Mouse (Mus musculus): Measurements from ENCODE around the gene Clec2e.

The Clec2e gene

DNA sequence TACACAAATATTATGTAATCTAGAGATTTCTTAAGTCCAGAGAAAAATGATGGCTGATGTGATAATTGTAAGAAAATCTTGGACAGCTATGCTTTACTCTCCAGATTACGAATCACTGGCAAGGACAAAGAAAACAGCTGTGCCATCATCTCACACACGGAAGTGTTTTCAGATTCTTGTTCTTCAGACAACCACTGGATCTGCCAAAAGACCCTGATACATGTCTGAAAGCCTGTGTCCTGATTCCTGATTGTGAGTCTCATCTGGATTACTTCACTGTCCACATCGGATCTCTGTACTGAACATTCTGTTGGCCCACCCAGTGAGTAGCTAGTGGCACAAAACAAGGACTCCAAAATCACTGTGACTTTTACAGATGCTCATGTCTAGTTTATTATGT lies 44.5 kb downstream of the Clec2e start:
- no peak for DNase-seq

DNA sequence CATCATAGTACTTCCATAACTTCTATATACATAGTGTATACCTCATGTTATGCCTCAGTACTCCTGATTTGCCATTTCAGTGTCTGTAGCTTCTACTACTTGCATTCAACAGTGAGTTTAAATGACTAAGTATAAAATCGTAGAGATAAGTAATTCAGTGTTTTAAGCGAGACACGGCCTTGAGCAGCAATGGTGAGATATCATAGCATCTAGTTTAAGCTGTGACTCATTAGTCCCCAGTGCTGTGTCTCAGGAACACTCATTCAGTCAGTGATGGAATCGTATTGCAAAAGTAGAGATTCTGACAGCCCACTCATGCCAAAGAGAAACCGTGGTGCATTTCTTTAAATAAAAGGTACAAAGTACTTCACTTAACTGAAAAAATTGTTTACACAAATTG lies 49.0 kb downstream of the Clec2e start:
- no peak for DNase-seq

DNA sequence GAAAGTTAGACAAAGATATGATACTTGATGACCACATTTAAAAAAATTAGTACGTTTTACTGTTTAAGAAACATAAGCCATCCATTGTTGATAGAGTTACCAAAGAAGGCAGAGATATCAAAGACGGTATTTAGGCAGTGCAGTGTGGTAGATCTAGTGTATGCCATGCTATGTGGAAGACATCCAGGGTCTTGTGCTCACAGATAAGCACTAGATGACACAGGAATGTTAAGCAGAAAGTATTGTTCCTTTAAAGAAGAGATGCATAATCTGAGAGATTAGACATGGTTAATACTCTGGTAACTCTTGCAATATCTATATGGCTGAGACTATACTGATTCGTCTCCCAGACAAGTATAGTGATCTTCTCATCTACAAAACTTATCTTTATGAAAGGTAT lies 49.6 kb downstream of the Clec2e start:
- no peak for DNase-seq

DNA sequence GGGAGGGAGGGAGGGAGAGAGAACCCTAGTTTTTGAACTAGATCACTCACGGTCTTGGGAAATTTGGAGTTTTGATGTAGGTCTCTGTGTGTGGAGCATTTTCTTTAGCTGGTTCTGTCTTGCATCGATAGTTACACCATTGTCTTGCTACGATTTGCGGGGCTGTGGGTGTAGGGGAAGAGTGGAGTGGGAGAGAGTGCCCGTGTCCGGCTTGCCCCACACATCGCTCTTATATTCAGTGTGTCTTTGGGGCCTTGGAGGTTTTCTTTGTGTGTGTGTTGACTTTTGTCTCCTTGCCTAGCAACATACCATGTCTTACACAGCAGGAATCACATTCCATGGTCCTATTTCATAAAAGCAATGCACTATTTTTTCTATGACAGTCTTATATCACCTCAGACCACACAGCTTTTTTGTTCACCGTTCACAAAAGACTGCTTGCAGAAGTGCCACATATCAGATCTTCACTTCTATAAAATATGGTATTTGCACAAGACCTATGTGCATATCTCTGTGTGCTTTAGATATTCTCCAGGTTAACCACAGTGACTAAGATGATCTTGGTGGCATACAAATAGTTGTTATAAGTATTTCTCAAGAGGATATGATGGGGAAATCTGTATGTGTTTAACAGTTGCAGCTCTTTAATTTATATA lies 51.0 kb downstream of the Clec2e start:
- DNase-seq, result no peak

DNA sequence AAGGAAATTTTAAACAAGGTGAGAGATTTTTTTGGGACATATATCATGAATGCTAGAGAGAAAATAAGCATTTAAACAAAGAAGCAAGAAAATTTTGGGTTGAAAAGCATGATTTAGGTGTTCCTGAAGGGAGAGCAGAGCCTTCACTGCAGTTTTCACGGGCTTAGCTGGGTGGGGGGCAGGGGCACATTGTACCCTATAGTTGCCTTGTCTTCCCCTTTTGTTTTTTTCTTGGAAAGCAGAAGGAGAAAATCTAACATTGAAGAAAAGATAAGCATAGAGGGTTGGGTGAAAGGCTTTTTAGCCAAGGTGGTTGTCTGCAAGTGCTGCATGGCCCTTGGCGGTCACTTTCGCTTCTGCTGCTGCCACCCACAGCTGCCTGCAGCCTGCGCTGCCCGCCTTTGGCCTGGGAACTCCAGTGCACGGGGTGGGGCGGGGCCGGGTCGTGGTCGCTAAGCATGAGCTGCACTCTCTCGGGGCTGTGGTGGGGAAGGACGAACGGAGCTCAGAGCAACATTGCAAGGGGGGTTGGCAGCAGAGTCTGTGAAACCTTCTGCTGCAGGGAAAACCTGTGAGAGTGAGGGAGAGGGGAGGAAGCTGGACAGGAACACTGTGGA lies 51.7 kb downstream of the Clec2e start:
- DNase-seq, result peak in 1 of 2 experiments; percentile 6

DNA sequence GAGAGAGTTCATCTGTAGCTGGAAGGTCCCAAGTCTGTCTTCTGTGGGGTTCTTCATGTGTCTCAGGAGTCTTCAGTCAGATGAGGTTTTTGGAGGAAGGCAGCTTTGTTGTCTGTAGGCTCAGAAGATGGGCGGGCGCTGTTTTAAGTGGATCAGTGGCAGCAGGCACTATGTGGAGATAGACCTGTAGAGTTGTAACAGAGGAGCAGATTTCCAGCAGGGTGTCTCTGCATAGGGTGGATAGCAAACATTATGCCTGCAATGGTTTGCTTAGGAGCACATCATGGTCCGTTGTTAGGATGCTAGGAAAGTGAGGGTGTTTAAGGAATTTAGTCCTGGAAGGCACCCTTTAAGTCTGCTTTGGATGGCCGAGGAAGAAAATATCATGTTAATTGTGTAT lies 52.3 kb downstream of the Clec2e start:
- no peak for DNase-seq

DNA sequence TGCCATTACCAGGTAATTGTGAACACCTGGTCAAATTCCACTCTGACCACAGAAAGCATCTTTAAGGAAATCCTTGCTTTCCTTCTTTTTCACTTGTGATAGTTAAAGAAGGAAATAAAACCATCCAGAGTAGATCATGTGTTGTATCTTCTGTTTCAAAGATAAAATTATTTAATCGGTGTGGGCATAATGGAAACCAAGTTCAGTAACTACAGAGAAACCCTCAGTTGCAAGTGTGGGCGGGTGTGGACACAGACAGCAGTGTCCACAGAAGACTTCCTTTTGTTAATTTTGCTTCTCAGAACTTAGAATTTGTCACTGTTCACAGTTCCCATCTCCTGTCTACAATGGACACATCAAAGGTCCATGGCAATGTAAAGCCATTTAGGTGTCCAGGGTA lies 55.1 kb downstream of the Clec2e start, which contains the start of gene Klrb1f:
Klrb1f (plus strand) TSS at position 301 of the 400 bp plus-strand sequence.
- DNase-seq, result no peak

DNA sequence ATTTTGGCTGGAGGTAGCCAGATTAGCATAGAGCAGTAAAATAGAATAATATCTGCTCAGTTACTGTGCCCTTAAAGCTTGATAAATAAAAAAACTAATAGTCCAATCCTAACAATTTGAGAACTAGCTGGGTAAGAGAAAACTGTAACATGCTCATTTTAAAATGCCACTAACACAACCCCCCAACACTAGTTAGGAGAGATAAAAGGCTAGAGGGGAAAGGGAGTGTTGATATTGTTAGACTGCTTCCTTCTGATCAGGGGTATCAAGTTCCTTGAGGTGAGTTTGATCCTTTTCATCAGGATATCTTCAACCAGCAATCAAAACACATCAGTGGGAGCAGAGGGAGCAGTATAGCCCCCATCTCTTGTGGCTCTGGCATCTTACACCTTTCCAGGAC lies 58.2 kb downstream of the Clec2e start:
- DNase-seq, result no peak

Data from cerebellum, postnatal 36 days (tissue).